In genomic region chr7:44538756-44539624, GRCm38 (mm10) we compare ENCODE assay signal across 28 mouse cellular contexts. TPM values are rescaled to one million over a fixed set of nuclear protein-coding genes. Genes with fewer than 3 reads are reported as not detected.
DNase-seq lines count a peak whose midpoint lies in the region; ATAC-seq and TF ChIP-seq lines count a peak whose summit lies in the region.
"Had no signal": no experiment of that assay in that cellular context is flagged by ENCODE, and none has a peak within 500 bp of the region (broad histone marks: within the 10 kb centered on the region; RNA-seq: fewer than 3 reads in every experiment).

No protein-coding gene starts in this region.

- H3K27me3 ChIP-seq in liver, postnatal 0 days (ENCODE audit: insufficient read depth, low read length), result no peaks in the 10 kb centered on the region
- no peaks in the 10 kb centered on the region; the same call in 1 of the 2 replicates for H3K27me3 ChIP-seq in G1E (ENCODE audit: insufficient read depth, low read length)
- H3K27me3 ChIP-seq: forebrain, embryonic 15.5 days; heart, embryonic 12.5 days; heart, embryonic 15.5 days; hindbrain, embryonic 13.5 days had no signal

- H3K36me3 ChIP-seq in liver, postnatal 0 days (replicated peaks; ENCODE audit: insufficient read depth, low read length), result peaks cover 64% of the 10 kb centered on the region
- peaks cover 100% of the 10 kb centered on the region for H3K36me3 ChIP-seq in G1E (replicated peaks)

- no peak overlapping the region for H3K4me2 ChIP-seq in liver, postnatal 0 days (ENCODE audit: low read depth, low read length)
- H3K4me2 ChIP-seq: forebrain, embryonic 15.5 days; heart, embryonic 12.5 days; heart, embryonic 15.5 days; hindbrain, embryonic 13.5 days had no signal

- no peak for TF ChIP-seq EP300 in liver, postnatal 0 days (IDR thresholded peaks at IDR 0.05; ENCODE audit: low read depth)

- no peak for ATAC-seq in liver, postnatal 0 days
- ATAC-seq in G1E (ENCODE audit: extremely low read depth, insufficient number of reproducible peaks, low FRiP score, poor library complexity, severe bottlenecking), result no peak
- ATAC-seq: CD4-positive, CD25-positive, alpha-beta regulatory T cell, adult 4 months; forebrain, embryonic 15.5 days; hindbrain, embryonic 16.5 days had no signal

- TF ChIP-seq CTCF in liver, postnatal 0 days (IDR thresholded peaks at IDR 0.05; ENCODE audit: low read depth), result no peak
- no peak for TF ChIP-seq CTCF in G1E (IDR thresholded peaks at IDR 0.05; ENCODE audit: low read depth, low read length)

- DNase-seq in heart, adult 11 months, result peak; percentile 88
- DNase-seq in heart, adult 18-20 months, result no peak
- DNase-seq in liver, postnatal 0 days, result peak; percentile 13
- DNase-seq in liver (no peak), G1E (ENCODE audit: low spot score) (no peak)
- DNase-seq in testis, postnatal 10 days (ENCODE audit: low spot score), result peak; percentile 54
- no peak for DNase-seq in testis, postnatal 14 days (ENCODE audit: low spot score)
- no peak for DNase-seq in lung, postnatal 14 days
- DNase-seq: adrenal gland, adult 2 months; adrenal gland, postnatal 14 days; cerebellum, adult 11-12 months; cerebellum, adult 8-10 months; gastrocnemius, postnatal 36 days; heart, postnatal 10 days; heart, postnatal 36 days had no signal

- H3K9ac ChIP-seq in liver, postnatal 0 days (replicated peaks), result no peak overlapping the region
- H3K9ac ChIP-seq: forebrain, embryonic 15.5 days; heart, embryonic 12.5 days; heart, embryonic 15.5 days; hindbrain, embryonic 13.5 days had no signal

- no peak overlapping the region for H3K27ac ChIP-seq in liver, postnatal 0 days (ENCODE audit: low read depth)
- H3K27ac ChIP-seq: forebrain, embryonic 10.5 days; forebrain, embryonic 15.5 days; heart, embryonic 15.5 days; hindbrain, embryonic 10.5 days; hindbrain, embryonic 13.5 days had no signal

- H3K4me3 ChIP-seq in liver, postnatal 0 days (ENCODE audit: low read depth, low read length), result no peak overlapping the region
- H3K4me3 ChIP-seq in G1E (ENCODE audit: low read depth, low read length), result 0 out of 2 replicates have a peak overlapping the region, but pooled peaks have one; percentile 17
- H3K4me3 ChIP-seq: forebrain, embryonic 10.5 days; forebrain, embryonic 15.5 days; heart, embryonic 12.5 days; heart, embryonic 15.5 days; hindbrain, embryonic 10.5 days; hindbrain, embryonic 13.5 days had no signal

- no peaks in the 10 kb centered on the region for H3K4me1 ChIP-seq in liver, postnatal 0 days (ENCODE audit: insufficient read depth)
- H3K4me1 ChIP-seq in G1E (ENCODE audit: insufficient read depth, low read depth, low read length), result peaks cover 33% of the 10 kb centered on the region
- H3K4me1 ChIP-seq: forebrain, embryonic 10.5 days; forebrain, embryonic 15.5 days; heart, embryonic 12.5 days; hindbrain, embryonic 10.5 days; hindbrain, embryonic 13.5 days had no signal

- H3K9me3 ChIP-seq in liver, postnatal 0 days (ENCODE audit: low read length), result no peaks in the 10 kb centered on the region
- no peaks in the 10 kb centered on the region for H3K9me3 ChIP-seq in G1E (replicated peaks)
- H3K9me3 ChIP-seq: forebrain, embryonic 10.5 days; forebrain, embryonic 15.5 days; heart, embryonic 12.5 days; heart, embryonic 15.5 days; hindbrain, embryonic 10.5 days; hindbrain, embryonic 13.5 days had no signal

- 90% methylated on average over 41 of the region's 41 CpGs for WGBS in liver, postnatal 0 days (ENCODE audit: insufficient replicate concordance)

RNA-seq across cellular contexts. Expression of gene Spib, which starts 7.1 kb away (rescaled TPM):
- total RNA-seq in heart, adult 18-20 months (2021), result 1 to 10 TPM in 1 of 2 experiments, under 1 TPM in 1; 0.37 to 4.8 TPM
- 9.5 and 10.1 TPM in 2 replicates for polyA plus RNA-seq in liver, postnatal 0 days (2015; fragmentation: Nextera tagmentation; extraction: Ambion mirVana)
- total RNA-seq in G1E (2014; fragmentation: Nextera tagmentation) (not detected in 2 replicates), G1E (2017) (not detected in 2 replicates)
- polyA plus RNA-seq in G1E (2012), result not detected in 2 replicates
- total RNA-seq: gastrocnemius, adult 8-10 months; gastrocnemius, postnatal 36 days; granulocyte monocyte progenitor cell, adult 5-6 weeks had no signal
- polyA plus RNA-seq: embryonic facial prominence, embryonic 11.5 days; forebrain, embryonic 10.5 days; forebrain, embryonic 15.5 days; heart, embryonic 12.5 days; hindbrain, embryonic 10.5 days; hindbrain, embryonic 13.5 days; hindbrain, embryonic 16.5 days had no signal

RNA-seq across cellular contexts. Expression of gene Pold1, which starts 9.7 kb away (rescaled TPM):
- total RNA-seq in heart, adult 18-20 months (2021), result 10 to 100 TPM; 12.6 to 16.2 TPM
- 18.9 and 25.1 TPM in 2 replicates for polyA plus RNA-seq in liver, postnatal 0 days (2015; fragmentation: Nextera tagmentation; extraction: Ambion mirVana)
- total RNA-seq in G1E (2014; fragmentation: Nextera tagmentation) (70.1 and 106 TPM in 2 replicates), G1E (2017) (54.6 and 72.4 TPM in 2 replicates)
- 252 and 268 TPM in 2 replicates for polyA plus RNA-seq in G1E (2012)

RNA-seq across cellular contexts. Expression of gene Mybpc2, which starts 14.5 kb away (rescaled TPM):
- 10 to 100 TPM; 10.2 to 10.8 TPM for total RNA-seq in heart, adult 18-20 months (2021)
- 0.35 and 2.7 TPM in 2 replicates for polyA plus RNA-seq in liver, postnatal 0 days (2015; fragmentation: Nextera tagmentation; extraction: Ambion mirVana)
- total RNA-seq in G1E (2014; fragmentation: Nextera tagmentation) (not detected in 2 replicates), G1E (2017) (0.05 TPM in 1 of 2 replicates, not detected in the other)
- polyA plus RNA-seq in G1E (2012), result not detected in 2 replicates
- total RNA-seq: granulocyte monocyte progenitor cell, adult 5-6 weeks; MEL had no signal
- polyA plus RNA-seq: adrenal gland, adult 2 months; C2C12; CD4-positive, CD25-positive, alpha-beta regulatory T cell, adult 4 months; embryonic facial prominence, embryonic 11.5 days had no signal

RNA-seq across cellular contexts. Expression of gene Nr1h2, which starts 14.8 kb away (rescaled TPM):
- 10 to 100 TPM; 43.9 to 47.3 TPM for total RNA-seq in heart, adult 18-20 months (2021)
- polyA plus RNA-seq in liver, postnatal 0 days (2015; fragmentation: Nextera tagmentation; extraction: Ambion mirVana), result 33.6 and 33.9 TPM in 2 replicates
- 98.5 and 107 TPM in 2 replicates for total RNA-seq in G1E (2014; fragmentation: Nextera tagmentation)
- 34.0 and 39.0 TPM in 2 replicates for total RNA-seq in G1E (2017)
- polyA plus RNA-seq in G1E (2012), result 223 and 232 TPM in 2 replicates

RNA-seq across cellular contexts. Expression of gene Napsa, which starts 33.2 kb away (rescaled TPM):
- 1 to 10 TPM in 1 of 2 experiments, under 1 TPM in 1; 0.82 to 4.4 TPM for total RNA-seq in heart, adult 18-20 months (2021)
- polyA plus RNA-seq in liver, postnatal 0 days (2015; fragmentation: Nextera tagmentation; extraction: Ambion mirVana), result 17.0 and 17.8 TPM in 2 replicates
- total RNA-seq in G1E (2014; fragmentation: Nextera tagmentation) (1.3 and 2.7 TPM in 2 replicates), G1E (2017) (0.16 and 0.70 TPM in 2 replicates)
- polyA plus RNA-seq in G1E (2012), result 0.10 and 0.35 TPM in 2 replicates
- total RNA-seq: MEL had no signal
- polyA plus RNA-seq: C2C12; heart, embryonic 12.5 days had no signal

Comparison
In these comparisons a context has a peak if more than half of its experiments do, and no peak if none do; other contexts are left out.
1. DNase-seq: peak in heart, adult 11 months (single experiment), liver, postnatal 0 days (single experiment) and testis, postnatal 10 days (single experiment); none in heart, adult 18-20 months (0 of 2), liver (single experiment), testis, postnatal 14 days (single experiment), G1E (single experiment) and lung, postnatal 14 days (single experiment).
2. RNA of gene Mybpc2, which starts 14.5 kb away (total RNA-seq): 10.2 to 10.8 TPM in heart, adult 18-20 months; 0.05 TPM in G1E; every median in the first group is over 10 times any median in the second.